Mouse (Mus musculus) naive thymus-derived CD4-positive, alpha-beta T cell, adult 2 months (primary cell): ENCODE measurements around the gene Pigm.

Experiments used
- DNase-seq: peaks from one replicate; pipeline ENCODE4 v3.0.0-alpha.2; 2011; ENCODE audit warnings: low read depth

Pigm gene

DNA sequence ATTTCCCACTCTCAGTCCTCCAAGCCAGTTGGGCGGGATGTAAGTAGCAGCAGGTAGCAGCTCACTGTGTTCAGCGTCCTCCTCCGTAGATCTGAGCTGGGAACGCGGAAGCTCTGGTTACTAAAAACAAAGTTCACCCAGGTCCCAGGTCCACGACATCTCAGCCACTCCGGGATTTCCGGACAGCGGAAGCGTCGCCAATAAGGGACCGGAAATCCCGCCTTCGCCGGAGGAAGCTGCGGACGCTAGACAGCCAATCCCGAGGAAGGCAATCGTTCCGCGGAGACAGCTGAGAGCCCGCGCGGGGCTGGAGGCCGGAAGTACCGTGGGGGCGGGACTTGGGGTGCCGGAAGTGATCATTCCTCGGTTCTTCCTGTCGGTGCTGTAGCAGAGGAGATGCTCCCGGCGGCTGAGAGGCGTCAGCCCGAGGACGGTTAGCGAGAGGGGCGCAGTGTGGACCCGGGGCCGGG, at the start of gene Pigm:
TSS of gene Pigm (plus strand) at position 349 of the 470 bp plus-strand sequence.
- DNase-seq = peak; percentile 98

DNA sequence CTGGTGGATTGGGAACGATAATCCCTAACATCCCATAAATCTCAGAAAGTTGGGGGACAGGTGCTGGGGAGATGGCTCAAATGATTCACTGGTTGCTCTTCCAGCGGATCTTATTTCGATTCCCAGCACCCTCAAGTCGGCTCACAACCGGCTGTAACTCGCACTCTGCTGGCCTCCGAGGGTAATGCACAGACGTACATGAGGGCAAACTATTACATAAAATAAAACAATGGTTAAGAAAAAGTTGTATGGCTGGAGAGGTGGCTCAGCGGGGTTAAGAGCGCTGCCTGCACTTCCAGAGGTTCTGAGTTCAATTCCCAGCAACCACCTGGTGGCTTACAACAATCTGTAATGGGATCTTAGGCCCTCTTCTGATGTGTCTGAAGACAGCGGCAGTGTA, 49.7 kb upstream of the Pigm start:
- DNase-seq = peak; percentile 17

DNA sequence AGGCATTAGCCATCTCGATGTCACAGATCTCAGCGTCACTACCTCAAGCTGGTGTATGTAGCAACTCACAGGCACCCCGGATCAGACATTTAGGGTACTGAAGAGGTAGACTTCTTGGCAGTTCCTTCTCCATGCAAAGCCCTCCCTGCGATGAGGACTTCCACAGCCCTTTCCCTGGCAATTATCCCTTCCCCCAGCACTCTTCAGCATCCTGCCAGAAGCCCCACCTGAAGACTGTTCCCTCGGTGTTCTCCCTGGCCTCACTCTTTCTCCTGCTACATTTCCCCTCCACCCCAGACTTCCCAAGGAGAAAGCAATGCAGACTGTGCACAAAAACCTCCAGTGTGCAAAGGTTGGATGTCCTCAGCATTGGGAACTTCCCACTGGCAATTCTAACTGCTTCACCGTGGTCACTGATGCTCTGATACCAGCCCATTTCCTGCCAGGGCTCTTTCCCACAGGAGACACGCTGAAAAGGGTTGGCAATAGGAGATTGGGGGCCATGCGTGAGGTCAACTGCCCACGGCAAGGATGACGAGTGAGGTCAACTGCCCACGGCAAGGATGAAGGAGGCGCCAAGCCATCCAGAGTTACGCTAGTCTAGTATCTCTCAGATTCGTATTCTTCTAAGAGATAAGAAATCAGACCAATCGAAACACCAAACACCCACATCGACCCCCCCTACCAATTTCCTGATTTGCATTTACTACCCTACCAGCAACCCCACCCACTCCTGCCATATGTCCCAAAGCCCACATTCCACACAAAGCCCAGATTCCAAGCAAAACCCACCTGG, 48.9 kb upstream of the Pigm start:
- no peak for DNase-seq

DNA sequence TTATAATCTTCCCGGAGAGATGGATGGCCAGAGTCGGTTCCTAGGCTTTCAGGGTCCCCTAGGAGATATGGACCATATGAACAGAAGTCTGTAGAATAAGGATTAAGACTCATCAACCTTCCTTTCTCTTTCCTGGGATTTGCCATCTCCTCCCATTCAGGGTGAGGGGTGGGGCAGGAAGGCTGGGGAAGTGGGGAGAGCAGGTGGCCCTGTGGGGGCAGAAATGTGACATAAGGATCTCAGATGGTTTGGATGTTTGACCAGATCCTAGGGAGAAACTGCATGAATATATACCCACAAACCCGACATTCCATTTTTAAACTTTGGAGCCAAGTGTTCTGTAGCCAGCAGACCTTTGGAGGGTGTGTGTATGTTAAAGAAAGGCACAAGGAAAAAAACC, 48.3 kb upstream of the Pigm start:
- no peak for DNase-seq

DNA sequence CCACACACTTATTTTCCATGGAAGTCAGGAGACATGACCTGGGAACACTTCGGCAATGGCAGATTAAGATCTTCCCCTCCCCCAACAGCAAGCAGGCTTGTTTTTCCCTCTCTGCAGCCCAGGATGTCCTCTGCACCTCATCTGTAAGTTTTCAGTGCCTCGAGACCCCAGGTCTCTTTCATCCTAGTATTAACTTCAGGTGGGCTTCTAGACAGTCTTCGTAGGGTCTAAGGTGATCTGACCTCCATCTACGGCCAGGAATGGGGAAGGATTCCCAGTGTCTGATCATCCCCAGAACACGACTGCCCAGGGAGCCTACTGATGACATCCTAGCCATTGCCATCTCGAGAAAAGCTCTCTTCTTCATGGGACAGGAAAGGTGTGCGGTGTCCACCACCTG, 47.9 kb upstream of the Pigm start:
- DNase-seq = no peak

DNA sequence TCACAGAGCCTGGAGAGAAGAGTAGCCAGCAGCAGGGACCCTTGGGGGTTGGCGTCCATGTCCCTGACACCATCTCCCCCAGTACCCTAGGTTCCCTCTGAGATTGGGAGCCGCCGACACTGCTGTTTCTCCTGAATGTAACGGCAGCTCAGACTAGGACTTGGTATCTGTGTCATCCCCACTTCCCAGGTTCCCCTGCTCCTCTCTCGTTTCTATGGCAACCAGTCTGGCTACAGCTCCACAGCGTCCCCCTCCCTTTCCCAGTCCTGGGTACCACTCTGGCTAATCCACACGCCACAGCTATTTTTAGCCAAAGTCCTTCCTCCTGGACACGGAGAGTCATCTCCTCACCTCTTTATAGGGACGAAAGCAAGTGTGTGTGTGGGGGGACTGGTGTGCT, 47.2 kb upstream of the Pigm start, which contains the start of gene Kcnj9:
TSS of gene Kcnj9 (minus strand) at position 188 of the 400 bp plus-strand sequence.
- DNase-seq = no peak

DNA sequence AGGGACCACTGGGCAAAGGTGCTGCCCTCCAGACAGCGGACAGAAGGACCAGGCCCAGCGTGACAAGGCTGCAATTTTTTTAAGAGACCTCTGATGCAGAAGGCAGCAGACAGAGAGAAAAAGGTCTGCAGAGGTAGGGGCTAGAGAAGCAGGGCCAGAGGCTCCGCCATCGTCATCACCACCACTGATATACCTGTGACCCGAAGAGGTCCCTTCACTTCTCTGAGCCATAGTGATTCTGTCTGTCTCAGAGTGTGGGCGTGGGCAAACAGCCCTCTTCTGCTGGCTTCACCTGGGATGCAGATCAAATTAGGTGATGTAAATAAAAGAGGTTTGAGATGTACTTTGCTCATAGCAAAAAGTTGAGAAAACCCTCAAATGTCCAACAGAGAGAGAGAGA, 46.7 kb upstream of the Pigm start:
- no peak for DNase-seq

DNA sequence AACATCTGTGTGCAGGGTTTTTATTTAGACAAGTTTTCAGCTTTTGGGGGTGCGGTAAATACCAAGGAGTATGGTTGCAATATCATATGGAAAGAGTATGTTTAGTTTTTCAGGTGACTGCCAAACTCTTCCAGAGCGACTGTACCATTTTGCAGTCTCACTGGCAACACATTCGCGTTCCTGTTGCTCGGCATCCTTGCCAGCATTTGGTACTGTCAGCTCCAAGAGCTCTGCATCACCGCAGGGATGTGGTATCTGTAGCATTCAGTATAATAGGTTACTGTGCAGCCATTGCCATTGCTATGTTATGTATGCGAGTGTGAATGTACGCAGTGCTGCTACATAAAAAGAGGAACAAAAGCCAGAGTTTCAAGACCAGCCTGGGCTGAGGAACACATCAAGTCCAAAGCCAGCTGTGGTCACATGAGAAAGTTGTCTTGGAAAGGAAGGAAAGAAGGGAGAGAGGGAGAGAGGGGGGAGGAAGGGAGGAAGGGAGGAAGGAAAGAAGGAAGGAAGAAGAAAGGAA, 44.9 kb upstream of the Pigm start:
- no peak for DNase-seq

DNA sequence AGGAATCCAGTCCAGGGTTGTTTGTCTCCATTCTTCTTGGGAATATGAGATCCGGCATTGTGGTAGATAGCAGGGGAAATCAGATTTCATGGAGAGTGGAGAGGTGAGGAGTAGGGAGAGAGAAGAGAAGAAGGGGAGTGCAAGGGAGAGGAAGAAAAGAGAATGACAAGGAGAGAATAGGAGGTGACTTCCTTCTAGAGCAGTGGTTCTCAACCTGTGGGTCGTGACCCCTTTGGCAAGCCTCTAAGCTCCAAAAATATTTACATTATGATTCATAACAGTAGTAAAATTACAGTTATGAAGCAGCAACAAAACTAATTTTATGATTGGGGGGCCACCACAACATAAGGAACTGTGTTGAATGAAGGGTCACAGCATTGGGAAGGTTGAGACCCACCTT, 43.4 kb upstream of the Pigm start:
- DNase-seq = no peak

DNA sequence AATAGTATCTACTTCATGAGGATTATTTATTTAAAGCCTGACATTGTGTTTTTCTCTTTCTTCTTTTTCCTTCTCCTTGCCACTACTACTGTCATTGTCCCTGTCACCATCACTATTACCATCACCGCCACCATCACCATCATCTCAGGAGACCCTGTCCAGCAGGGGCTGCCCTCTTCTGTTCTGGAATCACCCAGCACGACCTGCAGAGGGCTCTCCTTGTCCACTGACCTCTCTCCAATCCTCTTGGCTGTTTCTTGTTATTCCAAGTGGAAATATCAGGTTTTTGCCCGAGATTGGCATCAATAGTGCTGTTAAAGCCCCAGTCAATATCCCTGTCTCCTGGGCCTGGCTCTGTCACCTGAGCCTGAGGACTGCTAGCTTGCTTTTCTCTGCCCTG, 42.8 kb upstream of the Pigm start:
- no peak for DNase-seq

DNA sequence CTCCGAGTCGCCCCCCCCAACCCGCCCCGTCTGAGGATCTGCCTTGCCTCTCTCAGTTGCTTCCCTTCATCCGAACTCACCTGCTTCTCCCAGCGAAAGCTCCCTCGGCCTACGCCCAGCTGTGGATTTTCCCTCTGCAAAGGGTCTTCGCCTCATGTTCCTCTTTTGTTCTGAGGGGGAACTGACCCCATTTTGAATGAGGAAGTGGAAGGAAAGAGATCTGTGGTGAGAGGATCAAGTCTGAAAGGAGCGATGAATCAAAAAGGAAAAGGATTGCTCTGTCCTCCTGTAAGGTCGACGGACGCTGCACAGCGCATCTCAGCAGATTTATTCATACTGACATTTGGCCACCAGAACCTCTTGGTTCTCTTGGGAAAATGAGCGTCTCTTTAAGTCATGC, 40.5 kb upstream of the Pigm start:
- DNase-seq = no peak

DNA sequence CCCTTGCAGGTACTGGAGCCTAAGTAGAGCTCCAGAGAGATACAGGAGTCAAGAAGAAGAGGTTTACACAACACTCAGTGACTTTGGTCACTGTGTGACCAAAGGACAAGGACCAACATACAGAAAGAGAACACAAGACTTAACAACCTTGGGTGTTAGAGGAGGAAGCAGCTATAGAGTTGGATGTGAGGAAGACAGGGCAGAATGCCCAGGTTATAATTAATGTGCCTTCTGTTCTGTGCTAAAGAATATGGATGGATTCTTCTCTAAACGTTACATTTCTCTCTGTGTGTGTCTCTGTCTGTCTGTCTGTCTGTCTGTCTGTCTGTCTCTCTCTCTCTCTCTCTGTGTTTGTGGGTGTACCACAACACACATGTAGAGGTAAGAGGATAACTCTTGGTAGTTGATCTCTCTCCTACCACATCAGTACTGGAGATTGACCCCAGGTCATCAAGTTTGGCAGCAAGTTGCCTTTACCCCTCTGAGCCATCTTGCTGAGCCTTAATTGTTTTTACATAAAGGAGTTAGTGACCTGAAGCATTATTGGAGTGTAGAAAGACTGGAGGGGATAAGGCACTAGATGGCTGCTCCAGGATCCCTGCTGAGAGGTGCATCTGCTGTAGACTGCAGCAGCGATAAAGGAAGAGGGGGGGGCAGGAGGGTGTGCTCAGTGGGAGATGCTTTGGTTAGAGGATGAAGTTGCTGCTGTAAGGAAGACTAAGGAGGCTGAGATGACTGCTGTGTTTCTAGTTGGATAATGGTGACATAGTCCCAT, 38.7 kb upstream of the Pigm start:
- no peak for DNase-seq

DNA sequence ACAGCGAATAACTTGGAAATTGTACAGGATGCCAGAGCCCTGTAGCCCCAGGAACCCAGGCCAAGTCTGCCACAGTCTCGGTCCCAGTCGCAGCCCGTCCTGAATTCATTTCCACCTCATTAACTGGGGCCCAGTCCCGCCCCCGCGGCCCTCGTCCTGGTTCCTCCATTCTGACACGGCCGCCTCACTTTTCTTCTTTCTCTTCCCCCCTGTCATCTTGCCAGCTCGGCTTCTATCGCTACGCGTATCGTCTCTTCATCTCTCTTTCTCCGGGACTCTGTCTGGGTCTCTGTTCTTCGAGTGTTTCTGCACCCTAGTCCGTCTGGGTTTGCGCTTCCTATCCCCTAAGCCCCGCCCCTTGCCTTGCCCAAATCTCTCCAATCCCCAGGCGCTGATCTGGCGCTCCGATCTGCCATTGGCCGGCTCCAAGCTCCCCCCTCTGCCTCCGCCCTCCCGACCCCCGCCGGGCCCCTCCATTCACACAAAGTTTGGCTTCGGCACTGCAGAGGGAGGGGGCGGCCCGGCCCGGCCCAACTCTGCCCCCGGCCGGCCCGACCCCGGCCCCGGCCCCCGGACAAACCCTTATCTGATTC, 35.5 kb upstream of the Pigm start, which contains the start of gene Kcnj10:
TSS of gene Kcnj10 (plus strand) at position 482 of the 593 bp plus-strand sequence.
- DNase-seq = peak; percentile 63

DNA sequence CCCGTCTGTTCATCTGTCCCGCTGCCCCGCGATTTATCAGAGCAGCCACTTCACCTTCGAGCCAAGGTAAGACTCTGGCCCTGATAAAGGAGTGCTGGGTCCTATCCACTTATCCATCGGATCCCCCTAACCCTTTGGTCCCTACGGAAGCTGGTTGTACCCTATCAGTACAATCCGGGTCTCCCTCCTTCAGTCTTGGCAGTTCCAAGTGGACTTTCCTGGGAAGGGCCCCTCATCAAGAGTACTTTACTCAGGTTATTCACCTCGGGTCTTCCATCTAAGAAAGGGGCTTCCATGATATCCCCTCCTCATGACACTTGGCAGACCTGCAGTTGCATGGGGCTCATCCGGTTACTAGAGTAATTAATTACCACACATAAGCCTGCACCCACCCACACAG, 35.0 kb upstream of the Pigm start:
- no peak for DNase-seq

DNA sequence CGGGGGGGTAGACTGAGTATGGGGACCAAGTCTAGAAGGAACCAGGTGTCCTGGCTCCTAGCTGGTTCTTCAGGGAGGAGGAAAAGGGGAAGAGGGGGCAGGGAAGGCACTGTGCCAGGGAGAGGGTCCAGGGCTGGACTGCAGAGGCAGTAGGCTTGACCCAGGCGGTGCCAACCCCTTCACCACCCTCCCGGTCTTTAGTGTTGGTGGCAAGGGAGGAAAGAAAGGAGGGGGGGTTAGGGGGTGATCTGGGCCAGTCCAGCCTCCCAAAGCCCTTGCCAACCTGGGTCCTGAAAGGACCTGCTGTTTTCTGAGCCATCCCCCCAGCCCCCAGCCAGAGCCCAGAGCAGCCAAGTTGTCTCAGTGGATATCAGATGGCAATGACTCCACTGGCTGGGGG, 33.6 kb upstream of the Pigm start:
- DNase-seq = no peak

DNA sequence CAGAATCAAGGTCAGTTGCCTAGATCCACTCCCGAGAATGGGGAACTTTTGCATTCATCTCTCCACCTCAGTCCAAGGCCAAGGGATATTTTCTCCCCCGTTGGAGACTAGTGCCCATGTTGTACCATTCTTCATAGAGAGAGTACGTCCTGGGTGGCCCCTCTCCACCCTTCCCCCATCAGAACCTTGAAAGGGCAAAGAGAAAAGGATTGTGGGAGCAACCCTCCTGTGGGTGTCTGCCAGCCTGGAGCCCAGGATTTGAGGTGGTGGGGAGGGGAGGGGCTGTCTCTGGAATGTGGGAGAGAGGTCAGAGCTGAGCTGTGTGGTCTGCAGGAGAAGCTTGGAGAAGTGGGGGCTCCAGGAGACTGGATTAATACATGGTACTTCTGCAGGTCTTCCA, 32.4 kb upstream of the Pigm start:
- no peak for DNase-seq

DNA sequence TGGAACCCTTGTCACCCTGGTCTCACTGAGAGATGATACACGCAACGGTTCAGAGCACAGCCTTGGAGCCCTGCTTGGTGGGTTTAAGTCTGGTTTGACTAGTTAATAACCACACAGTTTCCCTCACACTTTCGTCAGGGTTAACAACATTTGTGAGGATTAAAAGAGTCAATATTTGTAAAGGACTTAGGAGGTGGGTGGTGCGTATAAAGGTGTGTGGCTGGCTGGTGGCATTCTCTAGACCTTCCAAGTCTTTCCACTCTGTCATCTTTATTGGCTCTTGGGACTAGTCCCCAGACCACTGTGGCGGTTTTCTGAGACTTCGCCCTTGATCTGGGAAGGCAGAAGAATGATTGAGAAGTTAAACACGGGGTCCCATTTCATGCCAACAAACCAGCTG, 31.5 kb upstream of the Pigm start:
- DNase-seq = no peak

DNA sequence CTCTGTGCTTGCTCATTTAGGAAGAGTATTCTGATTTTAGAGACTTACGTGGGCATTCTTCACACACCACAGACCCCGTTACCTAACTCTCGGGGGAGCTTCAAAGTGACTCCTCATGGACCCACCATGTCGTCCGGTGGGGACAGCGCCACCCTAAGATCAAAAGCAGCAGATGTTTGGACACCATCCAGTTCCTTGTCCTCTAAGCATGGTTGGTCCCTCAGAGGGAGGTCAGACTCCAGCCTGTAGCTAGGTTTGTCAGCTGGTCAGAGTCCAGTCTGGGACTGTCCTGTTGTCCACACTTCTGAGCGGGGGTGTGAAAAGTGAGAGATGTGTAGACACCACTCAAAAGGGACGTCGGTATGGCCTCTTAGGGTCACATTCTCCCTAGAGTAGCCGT, 29.6 kb upstream of the Pigm start:
- DNase-seq = no peak

DNA sequence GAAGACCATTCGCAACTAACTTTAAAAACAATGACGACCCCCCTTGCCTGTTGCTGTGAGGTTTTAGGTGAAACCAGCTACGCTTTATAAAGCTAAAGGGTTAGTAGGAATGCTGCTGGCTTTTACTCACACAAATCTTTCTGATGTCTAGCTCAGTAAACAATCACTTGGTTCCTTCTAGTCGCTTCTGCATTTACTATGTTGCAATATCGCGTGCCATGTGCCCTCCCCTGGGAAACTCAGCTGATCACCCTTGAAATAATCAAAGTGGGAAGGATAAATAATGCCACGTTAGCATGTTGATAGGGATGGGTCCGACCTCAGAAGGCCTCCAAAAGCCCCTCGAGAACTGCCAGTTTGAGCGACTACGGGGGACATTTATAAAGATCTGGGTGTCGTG, 29.0 kb upstream of the Pigm start:
- DNase-seq = no peak

DNA sequence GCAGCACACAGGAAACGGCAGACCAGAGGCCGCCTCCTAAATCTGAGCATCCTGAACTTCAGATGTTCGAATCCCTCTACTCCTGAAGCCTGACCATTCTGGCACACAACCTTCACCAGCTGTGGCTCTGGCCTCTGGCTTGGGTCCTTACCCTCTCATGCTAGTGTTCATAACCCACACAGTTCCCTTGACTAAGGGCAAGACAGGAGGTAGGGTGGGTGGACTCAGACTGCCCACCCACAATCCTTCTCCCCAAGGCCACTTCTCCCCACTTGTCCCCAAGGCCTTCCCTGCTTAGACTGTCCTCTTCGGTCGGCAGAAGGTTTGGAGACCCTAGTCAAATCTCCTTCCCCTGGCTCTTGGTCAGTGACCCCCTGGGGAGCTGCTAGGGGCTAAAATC, 26.8 kb upstream of the Pigm start:
- no peak for DNase-seq

DNA sequence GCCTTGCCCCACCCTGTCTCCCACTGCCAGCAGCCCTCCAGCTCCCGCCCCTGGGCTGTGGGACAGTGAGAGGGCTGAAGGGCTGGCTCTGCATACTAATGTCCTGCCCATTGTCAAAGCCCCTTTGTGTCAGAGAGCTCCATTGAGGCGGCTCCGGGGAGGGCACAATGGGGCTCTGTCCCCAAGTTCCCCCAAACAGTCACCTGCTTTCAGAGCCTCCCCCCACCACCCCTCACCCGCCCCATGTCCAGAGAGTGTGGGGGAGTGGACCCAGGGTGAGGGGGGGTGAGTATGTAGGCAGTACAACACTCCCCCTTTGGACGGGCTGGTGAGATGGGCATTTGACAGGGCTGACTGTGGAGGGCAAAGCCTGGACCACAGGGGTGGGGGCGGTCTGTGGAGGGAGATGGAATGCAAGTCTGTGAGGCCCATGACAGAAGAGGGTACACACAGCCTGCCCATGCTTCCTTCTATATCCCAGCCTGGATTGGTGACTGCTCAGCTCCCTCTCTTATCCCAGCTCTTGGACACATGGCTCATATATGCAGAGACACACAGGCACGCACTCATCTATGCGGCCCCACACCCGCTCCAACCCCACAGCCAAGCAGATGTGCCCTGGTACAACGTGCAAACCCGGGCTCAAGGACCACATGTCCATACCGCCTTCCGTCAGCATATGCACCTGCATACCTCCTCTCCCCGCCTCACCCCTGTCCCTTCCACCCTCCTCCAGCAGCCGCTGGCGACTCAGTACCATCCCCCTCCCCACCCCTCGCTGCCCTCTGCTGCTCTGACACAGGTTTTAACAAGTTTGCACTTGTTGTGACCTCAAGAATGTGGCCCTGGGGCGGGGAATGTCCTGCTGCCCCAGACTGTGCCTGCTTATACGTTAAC, 26.2 kb upstream of the Pigm start:
- DNase-seq = no peak

DNA sequence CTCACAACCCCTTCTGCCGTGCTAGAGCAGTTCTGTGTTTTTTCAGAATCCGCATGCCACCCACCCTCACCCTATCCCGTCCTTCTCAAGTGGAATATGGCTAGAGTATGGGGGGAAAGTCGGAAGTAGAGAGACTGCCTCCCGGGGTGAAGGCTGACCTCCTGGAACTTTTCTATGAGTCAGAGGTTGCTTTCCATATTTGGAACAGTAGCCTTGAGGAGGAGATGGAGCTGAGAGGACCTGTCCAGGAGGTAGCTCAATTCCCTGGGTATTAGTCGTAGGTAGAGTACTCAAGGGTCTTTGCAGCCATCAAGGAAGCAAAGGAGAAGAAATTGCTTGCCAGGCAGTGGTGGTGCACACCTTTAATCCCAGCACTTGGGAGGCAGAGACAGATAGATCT, 24.3 kb upstream of the Pigm start:
- DNase-seq = no peak
